Mouse (Mus musculus) lung, embryonic 16.5 days (tissue): ENCODE data around the gene Cx3cr1. TPM values are rescaled to one million over a fixed set of nuclear protein-coding genes. Genes with fewer than 3 reads are reported as not detected.
A peak's percentile ranks its signal among the peaks of the same experiment; 100 is the strongest.
"Not testable (repeated sequence)": the region's sequence is repeated elsewhere in the genome, so short reads cannot be mapped to it uniquely, and the experiment has no call there.

ENCODE experiments used
- ATAC-seq: fragments of 200-750 bp; cut with Nextera tagmentation; 2 replicates; pipeline ENCODE4 v1.8.0; 2017; ENCODE audit warnings: low read depth, mild to moderate bottlenecking, moderate library complexity
- H3K27ac ChIP-seq: fragments of 300-500 bp; sonication (generic); 2 replicates; pipeline ENCODE4 v1.5.1; 2014; ENCODE audit warnings: mild to moderate bottlenecking, control low read depth, low read length
- H3K27me3 ChIP-seq: fragments of 300-500 bp; sonication (generic); 2 replicates; pipeline ENCODE4 v1.6.1; 2014; ENCODE audit warnings: low read depth, low read length, mixed read lengths; ENCODE audit not compliant: control insufficient read depth, insufficient read depth
- H3K36me3 ChIP-seq: fragments of 300-500 bp; sonication (generic); 2 replicates; pipeline ENCODE4 v1.6.1; 2014; ENCODE audit warnings: low read length; ENCODE audit not compliant: control insufficient read depth, insufficient read depth
- H3K4me1 ChIP-seq: fragments of 300-500 bp; sonication (generic); replicated peaks from 2 replicates; pipeline ENCODE4 v1.6.1; 2014; ENCODE audit warnings: low read length, mixed read lengths; ENCODE audit not compliant: control insufficient read depth, insufficient read depth
- H3K4me2 ChIP-seq: fragments of 300-500 bp; sonication (generic); 2 replicates; pipeline ENCODE4 v1.6.1; 2014; ENCODE audit warnings: low read depth, low read length, control low read depth
- H3K4me3 ChIP-seq: fragments of 300-500 bp; sonication (generic); 2 replicates; pipeline ENCODE4 v1.5.1; 2014; ENCODE audit warnings: mild to moderate bottlenecking, low read length, control low read depth
- H3K9ac ChIP-seq: fragments of 300-500 bp; sonication (generic); 2 replicates; pipeline ENCODE4 v1.6.1; 2014; ENCODE audit warnings: low read length, control low read depth
- H3K9me3 ChIP-seq: fragments of 300-500 bp; sonication (generic); 2 replicates; pipeline ENCODE4 v1.6.1; 2016; ENCODE audit warnings: low read length; ENCODE audit not compliant: control insufficient read depth
- WGBS: fragments of 180-500 bp; shearing (Covaris S2); extraction: QIAGEN DNeasy Blood & Tissue Kit; methylation state at CpG from one replicate; pipeline ENCODE4 v1.1.7; 2014; 5-methylcytosine and 5-hydroxymethylcytosine counted together
- polyA plus RNA-seq: library from polyadenylated mRNA; unstranded; fragments of >200 nt; fragmentation: Nextera tagmentation; extraction: Ambion mirVana; gene quantifications from 2 replicates; pipeline ENCODE4 v1.2.1, GENCODE M21; 2015

Gene Cx3cr1
- polyA plus RNA-seq, 1 experiment from 2014 or later: 8.9 TPM

- Histone ChIP-seq H3K4me3 (peak within 1 kb of the TSS; percentile 60), H3K36me3 (no peaks in the 10 kb centered on the region), H3K27me3 (no peaks in the 10 kb centered on the region), H3K9ac (peak within 1 kb of the TSS; percentile 74), H3K27ac (peak within 1 kb of the TSS; percentile 87), H3K4me2 (peak within 1 kb of the TSS; percentile 60), H3K9me3 (no peaks in the 10 kb centered on the region), H3K4me1 (peaks cover 3% of the 10 kb centered on the region)
- under 1% methylated on average over 61 of the region's 62 CpGs for WGBS
- peak; percentile 99 for ATAC-seq
Measured at GRCm38 (mm10) chr9:120110211-120111018, 40.7 kb upstream of the Cx3cr1 start, which contains the start of gene Slc25a38. TSS of gene Slc25a38 (plus strand) at chr9:120110374.

GRCm38 (mm10) chr9:120108953-120109352 lies 39.3 kb upstream of the Cx3cr1 start:
- H3K27me3 ChIP-seq, H3K36me3 ChIP-seq, ATAC-seq, H3K4me2 ChIP-seq, H3K9me3 ChIP-seq, H3K4me1 ChIP-seq, H3K9ac ChIP-seq, H3K4me3 ChIP-seq, H3K27ac ChIP-seq: not testable (repeated sequence)
- WGBS: 94% methylated on average over 12 of the region's 12 CpGs

DNA sequence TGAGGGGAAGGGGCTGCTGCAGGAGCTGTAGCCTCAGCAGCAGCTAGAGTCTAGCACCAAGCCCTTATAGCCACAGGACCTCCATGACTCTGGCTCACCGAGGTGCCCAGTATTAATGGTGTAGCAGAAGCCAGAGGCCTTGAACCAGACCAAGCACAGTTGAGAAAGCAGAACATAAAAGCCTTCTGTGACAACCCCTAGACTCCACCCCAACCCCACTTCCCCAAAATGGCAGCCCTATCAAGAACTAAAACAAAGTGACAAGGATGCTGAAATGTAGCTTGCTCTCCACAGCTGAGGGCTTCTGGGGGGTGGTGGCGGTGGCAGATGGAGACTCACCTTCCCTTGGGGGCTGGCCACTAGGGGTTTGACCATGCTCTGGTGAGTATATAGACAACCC lies 31.5 kb upstream of the Cx3cr1 start:
- no peaks in the 10 kb centered on the region for H3K27me3 ChIP-seq
- ATAC-seq: no peak
- no peaks in the 10 kb centered on the region for H3K4me1 ChIP-seq
- no peak overlapping the region for H3K4me2 ChIP-seq
- no peaks in the 10 kb centered on the region for H3K36me3 ChIP-seq
- no peak overlapping the region for H3K9ac ChIP-seq
- H3K4me3 ChIP-seq: no peak overlapping the region
- H3K9me3 ChIP-seq: no peaks in the 10 kb centered on the region
- WGBS: 96% methylated on average over 2 of the region's 2 CpGs
- no peak overlapping the region for H3K27ac ChIP-seq

- H3K4me3 ChIP-seq: no peak overlapping the region
- ATAC-seq: no peak
- WGBS: 89% methylated on average over 8 of the region's 8 CpGs
Measured at GRCm38 (mm10) chr9:120099304-120099703, 29.6 kb upstream of the Cx3cr1 start.

GRCm38 (mm10) chr9:120098682-120099081 lies 29.0 kb upstream of the Cx3cr1 start:
- 17% methylated on average over 7 of the region's 7 CpGs for WGBS
- H3K4me2 ChIP-seq: no peak overlapping the region
- H3K36me3 ChIP-seq: no peaks in the 10 kb centered on the region
- no peaks in the 10 kb centered on the region for H3K4me1 ChIP-seq
- H3K27ac ChIP-seq: no peak overlapping the region
- H3K9me3 ChIP-seq: no peaks in the 10 kb centered on the region
- H3K4me3 ChIP-seq: no peak overlapping the region
- no peak overlapping the region for H3K9ac ChIP-seq
- no peaks in the 10 kb centered on the region for H3K27me3 ChIP-seq
- ATAC-seq: peak; percentile 47; the same call in 1 of the 2 replicates

More at GRCm38 (mm10) chr9:120099304-120099703, 29.6 kb upstream of the Cx3cr1 start:
- no peak overlapping the region for H3K9ac ChIP-seq
- H3K4me2 ChIP-seq: no peak overlapping the region
- no peaks in the 10 kb centered on the region for H3K27me3 ChIP-seq
- H3K4me1 ChIP-seq: no peaks in the 10 kb centered on the region
- H3K27ac ChIP-seq: no peak overlapping the region
- H3K36me3 ChIP-seq: no peaks in the 10 kb centered on the region
- H3K9me3 ChIP-seq: no peaks in the 10 kb centered on the region

DNA sequence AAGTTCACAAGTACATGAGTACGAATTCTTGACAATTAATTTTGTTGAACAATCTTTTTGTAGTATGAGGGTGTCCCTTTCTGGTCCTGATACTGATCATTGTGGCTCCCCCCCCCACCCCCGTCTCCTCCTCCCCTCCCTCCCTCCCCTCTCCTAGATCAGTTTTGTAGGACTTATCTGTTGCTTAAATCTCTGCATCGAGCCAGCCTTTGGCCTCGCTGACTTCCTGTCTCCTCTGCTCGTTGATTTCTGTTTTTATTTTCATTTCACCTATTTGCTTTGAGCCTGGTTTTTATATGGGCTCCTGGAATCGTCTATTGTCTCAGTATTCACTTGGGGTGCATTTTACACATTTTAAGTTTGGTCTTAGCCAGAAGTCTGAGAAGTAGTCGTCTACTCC lies 26.2 kb upstream of the Cx3cr1 start:
- ATAC-seq: no peak
- Histone ChIP-seq H3K27ac (no peak overlapping the region), H3K27me3 (no peaks in the 10 kb centered on the region), H3K4me2 (no peak overlapping the region), H3K9me3 (no peaks in the 10 kb centered on the region), H3K4me3 (no peak overlapping the region), H3K9ac (no peak overlapping the region), H3K36me3 (no peaks in the 10 kb centered on the region), H3K4me1 (no peaks in the 10 kb centered on the region)
- 43% methylated on average over 7 of the region's 7 CpGs for WGBS

DNA sequence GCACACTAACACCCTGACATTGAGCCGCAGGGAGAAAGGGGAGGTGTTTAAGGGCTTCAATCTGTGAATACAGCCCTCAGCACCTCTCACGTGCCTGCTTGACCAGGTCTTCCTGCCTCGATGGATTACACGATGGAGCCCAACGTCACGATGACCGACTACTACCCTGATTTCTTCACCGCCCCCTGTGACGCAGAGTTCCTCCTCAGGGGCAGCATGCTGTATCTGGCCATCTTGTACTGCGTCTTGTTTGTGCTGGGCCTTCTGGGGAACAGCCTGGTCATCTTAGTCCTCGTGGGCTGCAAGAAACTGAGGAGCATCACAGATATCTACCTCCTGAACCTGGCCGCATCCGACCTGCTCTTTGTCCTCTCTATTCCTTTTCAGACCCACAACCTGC lies 24.0 kb upstream of the Cx3cr1 start:
- no peak overlapping the region for H3K27ac ChIP-seq
- H3K4me2 ChIP-seq: no peak overlapping the region
- H3K36me3 ChIP-seq: no peaks in the 10 kb centered on the region
- 82% methylated on average over 13 of the region's 13 CpGs for WGBS
- no peak overlapping the region for H3K4me3 ChIP-seq
- no peaks in the 10 kb centered on the region for H3K4me1 ChIP-seq
- H3K9ac ChIP-seq: no peak overlapping the region
- 0 out of 2 replicates have a peak, but pooled peaks cover 2% of the 10 kb centered on the region for H3K9me3 ChIP-seq
- no peak for ATAC-seq
- H3K27me3 ChIP-seq: no peaks in the 10 kb centered on the region

DNA sequence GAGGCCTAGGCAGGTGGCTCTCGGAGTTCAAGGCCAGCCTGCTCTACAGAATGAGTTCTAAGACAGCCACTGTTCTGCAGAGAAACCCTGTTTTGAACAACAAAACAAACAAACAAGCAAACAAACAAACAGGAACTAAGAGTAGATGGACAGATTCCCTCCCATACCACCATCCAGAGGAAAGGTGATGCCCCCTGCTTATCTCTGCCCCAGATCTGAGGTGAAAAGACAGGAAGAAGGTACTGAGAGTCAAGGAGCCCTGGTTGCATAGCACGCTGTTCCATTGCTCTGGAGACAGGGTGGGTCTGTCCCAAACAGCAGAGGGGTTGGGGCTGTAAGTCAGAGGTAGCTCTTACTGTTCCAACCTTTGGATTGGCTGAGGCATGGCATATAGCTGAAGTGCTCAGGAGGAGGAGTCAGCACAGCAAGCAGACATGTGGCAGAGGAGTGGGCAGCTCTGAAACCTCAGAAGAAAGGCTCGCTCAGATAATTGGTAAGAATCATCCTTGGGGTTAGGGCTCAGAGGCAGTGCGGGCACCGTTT lies 22.1 kb upstream of the Cx3cr1 start, which contains the start of gene Ccr8:
Ccr8 (plus strand) TSS at position 419 of the 543 bp plus-strand sequence.
- Histone ChIP-seq H3K4me3 (no peak within 1 kb of the TSS), H3K27ac (no peak within 1 kb of the TSS), H3K9ac (no peak within 1 kb of the TSS), H3K9me3 (0 out of 2 replicates have a peak, but pooled peaks cover 2% of the 10 kb centered on the region), H3K36me3 (no peaks in the 10 kb centered on the region), H3K4me2 (no peak within 1 kb of the TSS), H3K4me1 (no peaks in the 10 kb centered on the region), H3K27me3 (no peaks in the 10 kb centered on the region)
- no peak for ATAC-seq
- WGBS: 68% methylated on average over 5 of the region's 5 CpGs

GRCm38 (mm10) chr9:120091086-120091485 lies 21.4 kb upstream of the Cx3cr1 start:
- H3K27me3 ChIP-seq: no peaks in the 10 kb centered on the region
- no peak overlapping the region for H3K27ac ChIP-seq
- H3K4me3 ChIP-seq: no peak overlapping the region
- no peaks in the 10 kb centered on the region for H3K4me1 ChIP-seq
- no peaks in the 10 kb centered on the region for H3K36me3 ChIP-seq
- H3K9ac ChIP-seq: no peak overlapping the region
- H3K4me2 ChIP-seq: no peak overlapping the region
- 0 out of 2 replicates have a peak, but pooled peaks cover 2% of the 10 kb centered on the region for H3K9me3 ChIP-seq
- ATAC-seq: no peak
- WGBS: 64% methylated on average over 10 of the region's 10 CpGs
